Mouse (Mus musculus): ENCODE results near the gene Tbc1d10c. TPM values are rescaled to one million over a fixed set of nuclear protein-coding genes. Genes with fewer than 3 reads are reported as not detected.

Tbc1d10c gene
- 25.8 and 34.7 TPM in 2 replicates for total RNA-seq (2017)

- ATAC-seq (replicated peaks; ENCODE audit: low read depth, poor library complexity, severe bottlenecking) = peak; percentile 48
Observed at GRCm38 (mm10) chr19:4190831-4191334, at the start of gene Tbc1d10c. Gene Tbc1d10c, minus strand, starts transcription at chr19:4191284.

- no peak for ATAC-seq (replicated peaks; ENCODE audit: low read depth, poor library complexity, severe bottlenecking)
Observed at GRCm38 (mm10) chr19:4240247-4240668, 49.2 kb upstream of the Tbc1d10c start.

- ATAC-seq (replicated peaks; ENCODE audit: low read depth, poor library complexity, severe bottlenecking) = no peak
Observed at GRCm38 (mm10) chr19:4234548-4234947, 43.5 kb upstream of the Tbc1d10c start.

- ATAC-seq (replicated peaks; ENCODE audit: low read depth, poor library complexity, severe bottlenecking) = no peak
Observed at GRCm38 (mm10) chr19:4232651-4233050, 41.6 kb upstream of the Tbc1d10c start.

GRCm38 (mm10) chr19:4232186-4232572 is 41.1 kb upstream of the Tbc1d10c start:
- peak; percentile 28 for ATAC-seq (replicated peaks; ENCODE audit: low read depth, poor library complexity, severe bottlenecking)

- ATAC-seq (replicated peaks; ENCODE audit: low read depth, poor library complexity, severe bottlenecking) = peak; percentile 79
Observed at GRCm38 (mm10) chr19:4231253-4232185, 40.4 kb upstream of the Tbc1d10c start, which contains the start of gene Pold4. Gene Pold4, plus strand, starts transcription at chr19:4231899.

GRCm38 (mm10) chr19:4230415-4230814 is 39.3 kb upstream of the Tbc1d10c start:
- no peak for ATAC-seq (replicated peaks; ENCODE audit: low read depth, poor library complexity, severe bottlenecking)

- ATAC-seq (replicated peaks; ENCODE audit: low read depth, poor library complexity, severe bottlenecking) = no peak
Observed at GRCm38 (mm10) chr19:4229451-4230076, 38.5 kb upstream of the Tbc1d10c start.

GRCm38 (mm10) chr19:4228891-4229290 is 37.8 kb upstream of the Tbc1d10c start:
- no peak for ATAC-seq (replicated peaks; ENCODE audit: low read depth, poor library complexity, severe bottlenecking)

- ATAC-seq (replicated peaks; ENCODE audit: low read depth, poor library complexity, severe bottlenecking) = peak; percentile 52
Observed at GRCm38 (mm10) chr19:4227894-4228678, 37.0 kb upstream of the Tbc1d10c start.

- no peak for ATAC-seq (replicated peaks; ENCODE audit: low read depth, poor library complexity, severe bottlenecking)
Observed at GRCm38 (mm10) chr19:4227446-4227845, 36.4 kb upstream of the Tbc1d10c start.

GRCm38 (mm10) chr19:4226779-4227178 is 35.7 kb upstream of the Tbc1d10c start:
- no peak for ATAC-seq (replicated peaks; ENCODE audit: low read depth, poor library complexity, severe bottlenecking)

- peak; percentile 61 for ATAC-seq (replicated peaks; ENCODE audit: low read depth, poor library complexity, severe bottlenecking)
Observed at GRCm38 (mm10) chr19:4222165-4222564, 31.1 kb upstream of the Tbc1d10c start.

GRCm38 (mm10) chr19:4220957-4221743 is 30.1 kb upstream of the Tbc1d10c start:
- no peak; the same call in 1 of the 2 replicates for ATAC-seq (replicated peaks; ENCODE audit: low read depth, poor library complexity, severe bottlenecking)

- no peak for ATAC-seq (replicated peaks; ENCODE audit: low read depth, poor library complexity, severe bottlenecking)
Observed at GRCm38 (mm10) chr19:4220416-4220815, 29.3 kb upstream of the Tbc1d10c start.

- no peak for ATAC-seq (replicated peaks; ENCODE audit: low read depth, poor library complexity, severe bottlenecking)
Observed at GRCm38 (mm10) chr19:4219943-4220342, 28.9 kb upstream of the Tbc1d10c start.

- peak; percentile 23; the same call in 1 of the 2 replicates for ATAC-seq (replicated peaks; ENCODE audit: low read depth, poor library complexity, severe bottlenecking)
Observed at GRCm38 (mm10) chr19:4218784-4219183, 27.7 kb upstream of the Tbc1d10c start.

GRCm38 (mm10) chr19:4218293-4218692 is 27.2 kb upstream of the Tbc1d10c start:
- ATAC-seq (replicated peaks; ENCODE audit: low read depth, poor library complexity, severe bottlenecking) = no peak

GRCm38 (mm10) chr19:4217855-4218254 is 26.8 kb upstream of the Tbc1d10c start:
- no peak for ATAC-seq (replicated peaks; ENCODE audit: low read depth, poor library complexity, severe bottlenecking)

Data from common myeloid progenitor, adult 5-6 weeks (primary cell).